Mouse (Mus musculus) stomach, embryonic 15.5 days (tissue): ENCODE results near the gene Cped1. TPM values are rescaled to one million over a fixed set of nuclear protein-coding genes. Genes with fewer than 3 reads are reported as not detected.
A peak's percentile ranks its signal among the peaks of the same experiment; 100 is the strongest.
"Not testable (repeated sequence)": the region's sequence is repeated elsewhere in the genome, so short reads cannot be mapped to it uniquely, and the experiment has no call there.

Experiments used
- ATAC-seq: fragments of 200-750 bp; cut with Nextera tagmentation; 2 replicates; pipeline ENCODE4 v1.8.0; 2017; ENCODE audit warnings: low read depth, moderate number of reproducible peaks, moderate TSS enrichment; ENCODE audit not compliant: insufficient read depth, low FRiP score
- H3K27ac ChIP-seq: fragments of 300-500 bp; sonication (generic); 2 replicates; pipeline ENCODE4 v1.5.1; 2015; ENCODE audit warnings: mild to moderate bottlenecking, inconsistent platforms
- H3K27me3 ChIP-seq: fragments of 300-500 bp; sonication (generic); replicated peaks from 2 replicates; pipeline ENCODE4 v1.6.1; 2015; ENCODE audit warnings: inconsistent platforms
- H3K36me3 ChIP-seq: fragments of 300-500 bp; sonication (generic); 2 replicates; pipeline ENCODE4 v1.6.1; 2015; ENCODE audit warnings: inconsistent platforms
- H3K4me1 ChIP-seq: fragments of 300-500 bp; sonication (generic); 2 replicates; pipeline ENCODE4 v1.6.1; 2015; ENCODE audit warnings: inconsistent platforms
- H3K4me2 ChIP-seq: fragments of 300-500 bp; sonication (generic); 2 replicates; pipeline ENCODE4 v1.6.1; 2015; ENCODE audit warnings: mild to moderate bottlenecking, inconsistent platforms
- H3K4me3 ChIP-seq: fragments of 300-500 bp; sonication (generic); replicated peaks from 2 replicates; pipeline ENCODE4 v1.5.1; 2015; ENCODE audit warnings: inconsistent platforms
- H3K9ac ChIP-seq: fragments of 300-500 bp; sonication (generic); 2 replicates; pipeline ENCODE4 v1.6.1; 2015; ENCODE audit warnings: inconsistent platforms
- H3K9me3 ChIP-seq: fragments of 300-500 bp; sonication (generic); 2 replicates; pipeline ENCODE4 v1.6.1; 2016; ENCODE audit warnings: inconsistent platforms
- WGBS: fragments of 180-500 bp; shearing (Covaris S2); methylation state at CpG from one replicate; pipeline ENCODE4 v1.1.7; 2015; 5-methylcytosine and 5-hydroxymethylcytosine counted together
- polyA plus RNA-seq: library from polyadenylated mRNA; unstranded; fragments of >200 nt; fragmentation: Nextera tagmentation; extraction: Ambion mirVana; gene quantifications from 2 replicates; pipeline ENCODE4 v1.2.1, GENCODE M21; 2015

Cped1 gene
- polyA plus RNA-seq, 1 experiment from 2014 or later: 20.4 TPM

DNA sequence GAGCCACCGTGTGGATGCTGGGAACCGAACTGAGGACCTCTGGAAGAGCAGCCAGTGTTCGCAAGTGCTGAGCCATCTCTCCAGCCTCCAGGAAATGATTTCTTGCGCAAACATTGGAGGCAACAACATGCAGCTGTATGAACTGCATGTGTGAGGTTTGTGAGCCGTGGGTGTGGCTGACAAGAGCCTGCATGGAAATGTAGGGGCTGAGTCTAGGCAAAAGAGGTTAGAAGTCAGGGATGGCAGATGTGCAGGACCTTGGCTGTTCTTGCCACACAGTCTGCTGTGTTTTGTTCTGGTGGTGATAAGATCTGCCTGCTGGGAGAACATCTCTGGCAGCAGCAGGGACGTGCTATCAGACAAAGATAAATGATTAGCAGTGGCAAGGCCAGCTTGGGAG, 49.7 kb downstream of the Cped1 start:
- Histone ChIP-seq H3K9ac (no peak overlapping the region), H3K36me3 (no peaks in the 10 kb centered on the region), H3K4me2 (no peak overlapping the region), H3K27ac (no peak overlapping the region), H3K4me3 (no peak overlapping the region), H3K27me3 (no peaks in the 10 kb centered on the region), H3K9me3 (no peaks in the 10 kb centered on the region), H3K4me1 (no peaks in the 10 kb centered on the region)
- no peak for ATAC-seq
- WGBS: 60% methylated on average over 6 of the region's 6 CpGs

DNA sequence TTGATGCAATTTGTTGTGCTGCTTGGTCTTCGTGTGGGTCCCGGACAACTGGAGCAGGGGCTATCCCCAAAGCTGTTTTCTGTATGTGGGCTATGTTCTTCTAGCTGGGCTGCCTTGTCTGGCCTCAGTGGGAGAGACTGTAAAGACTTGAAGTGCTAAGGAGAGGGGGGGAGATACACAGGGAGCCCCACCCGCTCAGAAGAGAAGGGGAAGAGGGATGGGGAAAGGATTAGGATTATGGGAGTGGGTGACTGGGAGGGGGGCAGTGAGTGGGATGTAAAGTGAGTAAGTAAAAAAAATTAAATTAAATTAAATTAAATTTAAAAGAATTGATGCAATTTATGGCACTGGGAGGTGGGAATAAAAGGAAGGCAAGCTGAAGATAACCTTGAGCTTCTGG, 50.2 kb downstream of the Cped1 start:
- 88% methylated on average over 3 of the region's 3 CpGs for WGBS
- H3K27ac ChIP-seq: no peak overlapping the region
- H3K4me3 ChIP-seq: no peak overlapping the region
- H3K9me3 ChIP-seq: no peaks in the 10 kb centered on the region
- H3K4me2 ChIP-seq: no peak overlapping the region
- no peak for ATAC-seq
- H3K36me3 ChIP-seq: no peaks in the 10 kb centered on the region
- H3K27me3 ChIP-seq: no peaks in the 10 kb centered on the region
- H3K9ac ChIP-seq: no peak overlapping the region
- no peaks in the 10 kb centered on the region for H3K4me1 ChIP-seq

DNA sequence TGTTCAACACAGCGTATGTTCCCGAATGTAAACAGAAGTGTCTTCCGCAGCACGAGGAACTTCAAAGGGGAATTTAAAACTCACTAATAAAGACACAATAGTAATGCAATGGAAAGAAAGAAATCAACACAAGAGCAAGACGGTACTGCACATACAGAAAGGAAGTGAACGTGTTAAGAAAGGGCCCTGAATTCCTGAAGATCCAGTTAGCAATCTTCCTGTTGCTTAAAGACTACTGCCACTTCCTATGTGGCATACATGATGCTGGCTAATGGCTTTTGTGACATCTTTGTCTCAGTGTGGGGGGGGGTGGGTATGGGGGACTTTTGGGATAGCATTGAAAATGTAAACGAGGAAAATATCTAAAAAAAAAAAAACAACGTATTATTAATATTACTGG, 50.7 kb downstream of the Cped1 start:
- WGBS: 72% methylated on average over 8 of the region's 8 CpGs
- Histone ChIP-seq H3K27ac (no peak overlapping the region), H3K4me2 (no peak overlapping the region), H3K9me3 (no peaks in the 10 kb centered on the region), H3K4me3 (no peak overlapping the region), H3K27me3 (no peaks in the 10 kb centered on the region), H3K36me3 (no peaks in the 10 kb centered on the region), H3K4me1 (no peaks in the 10 kb centered on the region), H3K9ac (no peak overlapping the region)
- ATAC-seq: no peak

DNA sequence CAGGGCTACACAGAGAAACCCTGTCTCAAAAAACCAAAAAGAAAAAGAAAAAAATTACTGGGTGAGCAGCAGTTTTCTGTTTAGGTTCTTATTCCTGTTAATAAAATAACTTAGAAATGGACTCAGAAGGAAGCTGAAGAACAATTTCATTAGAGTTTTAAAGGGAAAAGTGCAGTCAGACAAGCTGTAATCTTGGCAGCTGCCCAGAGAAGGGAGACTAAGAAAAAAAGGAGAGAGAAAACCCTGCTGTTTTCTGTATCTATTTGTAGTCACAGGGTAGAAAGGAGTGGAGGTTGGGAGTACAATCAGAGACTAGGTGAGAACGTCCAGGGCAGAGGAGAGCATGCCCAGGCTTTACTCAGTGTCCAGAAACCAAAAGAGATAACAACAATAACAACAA, 51.2 kb downstream of the Cped1 start:
- Histone ChIP-seq H3K36me3 (no peaks in the 10 kb centered on the region), H3K4me1 (no peaks in the 10 kb centered on the region), H3K27ac (no peak overlapping the region), H3K9ac (no peak overlapping the region), H3K4me3 (no peak overlapping the region), H3K4me2 (no peak overlapping the region), H3K9me3 (no peaks in the 10 kb centered on the region), H3K27me3 (no peaks in the 10 kb centered on the region)
- ATAC-seq: no peak
- 58% methylated on average over 1 of the region's 1 CpGs for WGBS

DNA sequence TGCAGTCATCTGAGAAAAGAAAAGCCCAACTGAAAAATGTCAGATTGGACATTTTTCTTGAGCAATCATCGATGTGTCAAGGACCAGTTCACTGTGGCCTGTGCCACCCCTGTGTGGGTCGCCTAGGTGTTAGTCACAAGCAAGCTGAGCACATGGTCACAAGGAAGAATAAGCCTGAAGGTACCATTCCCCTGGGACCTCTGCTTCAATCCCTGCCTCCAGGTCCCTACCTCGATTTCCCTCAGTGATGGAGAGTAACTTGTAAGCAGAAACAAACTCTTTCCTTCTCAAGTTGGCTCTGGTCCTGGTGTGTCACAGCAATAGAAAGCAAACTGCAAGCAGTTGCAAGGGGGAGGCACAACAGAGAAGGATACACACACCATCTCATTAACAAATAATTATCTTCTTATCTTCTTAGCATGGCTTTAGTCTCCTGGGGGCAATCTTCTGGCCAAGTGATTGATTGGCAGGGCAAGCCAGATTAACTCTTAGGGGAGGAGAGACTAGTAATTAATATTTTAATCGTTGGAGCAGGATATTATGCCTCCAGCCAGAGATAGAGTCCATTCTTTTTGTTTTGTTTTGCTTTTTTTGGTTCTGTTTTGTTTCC, 51.8 kb downstream of the Cped1 start:
- Histone ChIP-seq H3K36me3 (no peaks in the 10 kb centered on the region), H3K9ac (no peak overlapping the region), H3K4me2 (no peak overlapping the region), H3K27ac (no peak overlapping the region), H3K4me3 (no peak overlapping the region), H3K9me3 (no peaks in the 10 kb centered on the region), H3K27me3 (no peaks in the 10 kb centered on the region), H3K4me1 (no peaks in the 10 kb centered on the region)
- 54% methylated on average over 4 of the region's 4 CpGs for WGBS
- ATAC-seq: no peak

DNA sequence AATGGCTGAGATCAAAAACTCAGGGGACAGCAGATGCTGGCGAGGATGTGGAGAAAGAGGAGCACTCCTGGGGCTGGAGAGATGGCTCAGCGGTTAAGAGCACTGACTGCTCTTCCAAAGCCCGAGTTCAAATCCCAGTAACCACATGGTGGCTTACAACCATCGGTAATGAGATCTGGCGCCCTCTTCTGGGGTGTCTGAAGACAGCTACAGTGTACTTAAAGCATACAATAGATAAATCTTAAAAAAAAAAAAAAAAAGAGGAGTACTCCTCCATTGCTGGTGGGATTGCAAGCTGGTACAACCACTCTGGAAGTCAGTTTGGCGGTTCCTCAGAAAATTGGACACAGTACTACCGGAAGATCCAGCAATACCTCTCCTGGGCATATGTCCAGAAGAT, 54.0 kb downstream of the Cped1 start:
- 74% methylated on average over 7 of the region's 7 CpGs for WGBS
- not testable (repeated sequence) for H3K27ac ChIP-seq, ATAC-seq, H3K27me3 ChIP-seq, H3K4me1 ChIP-seq, H3K4me2 ChIP-seq, H3K36me3 ChIP-seq, H3K4me3 ChIP-seq, H3K9ac ChIP-seq, H3K9me3 ChIP-seq

DNA sequence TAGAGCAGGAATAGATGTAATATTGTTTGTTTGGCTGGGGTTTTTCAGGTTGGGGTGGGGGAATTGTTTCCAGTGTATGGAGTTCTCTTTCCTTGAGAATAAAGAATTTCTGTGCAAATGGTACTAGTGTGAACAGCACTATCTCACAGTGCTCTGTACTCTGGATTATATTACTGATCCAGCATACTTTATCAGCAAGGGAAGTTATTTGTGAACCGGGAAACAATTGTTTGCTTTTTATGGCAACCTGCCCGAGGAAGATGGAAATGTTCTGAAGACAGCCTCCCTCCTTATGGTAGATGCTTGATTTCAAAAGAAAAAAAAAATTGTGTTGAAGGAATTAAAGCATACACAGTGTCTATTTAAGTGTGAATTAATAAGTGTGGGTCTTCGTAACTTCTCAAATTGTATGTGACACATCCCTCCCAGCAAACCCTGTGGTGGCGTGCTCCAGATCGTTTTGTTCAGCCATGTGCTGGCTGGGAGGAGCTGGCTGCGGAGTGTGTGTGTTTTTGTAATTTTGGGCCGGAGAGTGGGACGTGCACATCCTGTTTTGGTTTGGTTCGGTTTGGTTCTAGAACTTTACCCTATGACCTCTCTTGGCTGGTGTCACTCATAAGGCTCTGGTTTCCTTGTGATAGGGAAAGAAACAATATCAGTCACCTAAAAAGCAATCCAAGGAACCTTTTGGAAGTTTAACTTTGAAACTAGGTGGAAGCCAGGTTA, 59.3 kb downstream of the Cped1 start:
- no peaks in the 10 kb centered on the region for H3K36me3 ChIP-seq
- no peak for ATAC-seq
- peaks cover 2% of the 10 kb centered on the region; the same call in 1 of the 2 replicates for H3K4me1 ChIP-seq
- no peak overlapping the region for H3K9ac ChIP-seq
- H3K27ac ChIP-seq: no peak overlapping the region
- H3K4me3 ChIP-seq: no peak overlapping the region
- H3K4me2 ChIP-seq: no peak overlapping the region
- no peaks in the 10 kb centered on the region for H3K9me3 ChIP-seq
- 64% methylated on average over 9 of the region's 9 CpGs for WGBS
- no peaks in the 10 kb centered on the region for H3K27me3 ChIP-seq

DNA sequence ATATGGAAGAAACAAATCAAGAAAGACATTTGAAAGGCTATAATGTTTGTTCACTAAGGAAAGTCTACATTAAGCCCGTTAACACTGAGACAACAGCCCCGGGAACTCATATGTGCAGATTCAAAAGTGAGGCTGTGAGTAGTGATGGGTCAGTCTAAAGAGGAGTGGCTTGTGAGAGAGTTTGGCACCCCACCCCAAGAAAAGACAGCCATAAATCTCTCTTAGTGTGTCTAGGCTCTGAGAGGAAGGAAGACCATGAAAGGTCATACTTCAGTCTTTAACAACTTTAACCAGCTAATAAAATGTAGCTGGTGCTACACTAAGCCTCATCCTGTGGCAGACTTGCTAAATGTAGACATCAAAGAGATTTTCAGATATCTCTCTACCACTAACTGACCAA, 61.4 kb downstream of the Cped1 start:
- H3K4me1 ChIP-seq: peaks cover 2% of the 10 kb centered on the region; the same call in 1 of the 2 replicates

DNA sequence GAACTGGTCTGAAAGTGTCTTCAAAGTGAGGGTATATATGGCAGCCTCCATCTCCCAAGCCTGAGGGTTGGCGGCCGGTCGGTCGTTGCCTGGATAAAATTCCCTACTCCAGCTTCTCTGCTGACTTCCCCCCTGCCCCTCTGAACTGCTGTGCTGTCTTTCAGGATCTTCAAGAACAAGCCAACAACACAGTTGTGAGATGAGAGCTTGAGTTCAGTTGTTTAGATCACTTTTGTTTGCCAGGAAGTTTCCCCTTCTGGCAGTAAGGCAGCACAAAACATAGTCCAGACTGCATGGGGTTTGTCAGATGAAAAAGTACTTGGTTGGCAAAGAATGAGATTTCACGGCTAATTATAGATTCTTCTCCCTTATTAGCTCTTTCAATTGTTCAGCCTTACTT, 63.4 kb downstream of the Cped1 start:
- Histone ChIP-seq H3K27ac (peak overlapping the region; percentile 40; the same call in 1 of the 2 replicates), H3K27me3 (no peaks in the 10 kb centered on the region), H3K36me3 (no peaks in the 10 kb centered on the region), H3K9ac (no peak overlapping the region), H3K4me2 (no peak overlapping the region), H3K4me1 (peaks cover 2% of the 10 kb centered on the region; the same call in 1 of the 2 replicates), H3K9me3 (no peaks in the 10 kb centered on the region), H3K4me3 (no peak overlapping the region)
- 62% methylated on average over 5 of the region's 5 CpGs for WGBS
- no peak for ATAC-seq

More for the DNA sequence above, 61.4 kb downstream of the Cped1 start:
- ATAC-seq: no peak
- 70% methylated on average over 2 of the region's 2 CpGs for WGBS
- Histone ChIP-seq H3K36me3 (no peaks in the 10 kb centered on the region), H3K9ac (no peak overlapping the region), H3K4me3 (no peak overlapping the region), H3K27ac (no peak overlapping the region), H3K4me2 (no peak overlapping the region), H3K27me3 (no peaks in the 10 kb centered on the region), H3K9me3 (no peaks in the 10 kb centered on the region)

DNA sequence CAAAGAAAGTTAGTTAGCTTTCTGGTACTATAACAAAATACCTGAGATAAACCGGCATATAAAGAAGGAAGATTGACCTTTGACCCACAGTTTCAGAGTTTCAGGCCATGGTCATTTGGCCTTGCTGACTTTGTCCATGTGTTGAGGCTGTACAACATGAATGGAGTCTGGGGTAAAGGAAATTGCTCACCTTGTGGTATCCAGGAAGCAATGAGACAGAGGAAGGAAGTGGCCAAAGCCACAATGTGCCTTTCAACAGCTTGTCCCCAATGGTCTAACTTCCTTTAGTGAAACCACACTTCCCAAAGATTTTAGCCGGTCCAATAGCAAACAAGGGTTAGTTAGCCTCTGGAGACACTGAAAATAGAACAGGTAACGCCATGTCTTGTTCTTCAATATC, 65.8 kb downstream of the Cped1 start:
- no peak overlapping the region for H3K4me2 ChIP-seq
- WGBS: 79% methylated on average over 3 of the region's 3 CpGs
- no peaks in the 10 kb centered on the region for H3K9me3 ChIP-seq
- no peak overlapping the region for H3K9ac ChIP-seq
- H3K4me3 ChIP-seq: no peak overlapping the region
- H3K27ac ChIP-seq: no peak overlapping the region
- H3K27me3 ChIP-seq: no peaks in the 10 kb centered on the region
- ATAC-seq: no peak
- no peaks in the 10 kb centered on the region for H3K36me3 ChIP-seq
- H3K4me1 ChIP-seq: peaks cover 2% of the 10 kb centered on the region; the same call in 1 of the 2 replicates

DNA sequence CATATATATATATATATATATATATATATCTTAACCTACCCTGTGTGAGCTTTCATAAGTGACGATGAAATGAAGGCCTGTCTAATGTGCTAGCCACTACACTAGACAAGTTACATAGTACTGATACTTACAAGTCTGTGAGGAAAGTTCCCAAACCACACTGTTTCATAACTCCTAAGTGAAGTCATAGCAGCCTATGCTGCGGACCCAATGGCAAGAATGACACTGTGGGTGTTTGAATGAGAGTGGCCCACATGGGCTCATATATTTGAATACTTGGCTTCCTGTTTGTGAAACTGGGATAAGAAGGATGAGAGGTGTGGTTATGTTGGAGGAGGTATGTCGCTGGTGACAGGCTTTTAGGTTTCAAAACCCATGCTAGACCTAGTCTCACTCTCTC, 67.3 kb downstream of the Cped1 start:
- WGBS: 94% methylated on average over 3 of the region's 3 CpGs

DNA sequence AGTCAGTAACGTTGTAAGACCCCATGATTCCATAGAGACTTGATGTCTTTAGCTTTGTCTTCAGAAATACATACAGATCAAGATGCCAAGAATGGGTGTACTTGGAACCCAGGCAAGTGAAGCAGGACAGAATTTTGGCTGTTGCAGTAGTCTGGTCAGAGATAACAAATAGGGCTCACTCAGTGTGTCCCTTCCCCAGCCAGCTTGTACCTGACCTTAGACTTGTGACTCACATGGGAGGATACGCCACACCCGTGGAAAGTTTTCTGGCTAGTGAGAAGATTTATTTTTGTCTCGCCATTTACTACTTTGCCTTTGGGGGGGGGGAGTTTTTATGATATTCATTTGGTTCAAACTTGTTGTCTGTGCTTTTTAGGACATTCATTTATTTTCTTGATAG, 78.6 kb downstream of the Cped1 start:
- no peaks in the 10 kb centered on the region for H3K27me3 ChIP-seq
- no peak overlapping the region for H3K9ac ChIP-seq
- H3K9me3 ChIP-seq: no peaks in the 10 kb centered on the region
- H3K36me3 ChIP-seq: no peaks in the 10 kb centered on the region
- no peak for ATAC-seq
- H3K27ac ChIP-seq: no peak overlapping the region
- no peak overlapping the region for H3K4me2 ChIP-seq
- WGBS: 66% methylated on average over 4 of the region's 4 CpGs
- H3K4me1 ChIP-seq: no peaks in the 10 kb centered on the region
- no peak overlapping the region for H3K4me3 ChIP-seq

More for the DNA sequence above, 67.3 kb downstream of the Cped1 start:
- no peak overlapping the region for H3K4me2 ChIP-seq
- H3K9me3 ChIP-seq: no peaks in the 10 kb centered on the region
- H3K9ac ChIP-seq: no peak overlapping the region
- H3K36me3 ChIP-seq: no peaks in the 10 kb centered on the region
- no peaks in the 10 kb centered on the region for H3K27me3 ChIP-seq
- ATAC-seq: no peak
- H3K27ac ChIP-seq: no peak overlapping the region
- H3K4me1 ChIP-seq: peaks cover 2% of the 10 kb centered on the region; the same call in 1 of the 2 replicates
- no peak overlapping the region for H3K4me3 ChIP-seq
